Mouse (Mus musculus): ENCODE data around the gene Rgp1.
A peak's percentile ranks its signal among the peaks of the same experiment; 100 is the strongest.
"Not testable (repeated sequence)": the region's sequence is repeated elsewhere in the genome, so short reads cannot be mapped to it uniquely, and the experiment has no call there.

The Rgp1 gene

DNA sequence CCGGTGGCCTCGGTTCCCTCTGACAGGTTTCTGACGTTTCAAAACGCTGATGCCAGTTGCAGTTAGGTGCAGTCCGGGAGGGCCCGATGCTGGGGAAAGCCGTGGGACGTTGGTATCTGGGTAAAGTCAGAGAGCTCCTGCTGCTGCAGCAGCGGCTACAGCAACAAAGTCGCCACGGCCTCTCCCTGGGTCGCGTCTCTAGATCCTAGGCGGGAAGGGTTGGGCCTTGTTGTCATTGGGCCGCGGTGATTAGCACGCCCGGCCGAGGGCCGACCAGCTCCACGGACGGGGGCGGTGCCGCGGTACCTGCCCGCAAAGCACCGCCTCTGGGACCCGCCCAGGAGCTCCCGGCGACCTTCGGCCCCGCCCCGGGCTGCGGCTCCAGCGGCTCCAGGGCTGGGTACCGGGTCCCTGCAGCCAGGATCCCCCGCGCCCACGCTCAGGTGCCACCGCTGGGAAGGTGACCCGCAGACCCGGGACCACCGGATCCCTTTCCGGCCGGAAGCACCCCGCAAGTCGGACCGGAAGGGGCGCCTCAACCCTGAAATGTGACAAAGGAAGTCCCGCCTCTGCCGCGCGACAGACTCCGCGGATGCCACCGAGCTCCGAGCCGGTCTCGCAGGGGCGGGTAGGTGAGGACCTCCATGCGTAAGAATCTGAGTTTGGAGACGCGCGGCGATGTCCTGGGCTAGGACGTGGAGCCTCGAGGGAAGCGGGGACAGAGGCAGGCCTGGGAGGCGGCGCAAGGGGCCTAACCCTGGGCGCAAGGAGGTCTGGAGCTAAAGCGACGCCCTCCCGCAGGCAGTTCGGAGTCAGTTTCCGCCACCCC lies at the start of gene Rgp1, which contains the start of gene Gba2:
Rgp1 (plus strand) TSS at position 340 of the 829 bp plus-strand sequence.
Gba2 (minus strand) TSS at position 498 of the 829 bp plus-strand sequence.
- DNase-seq (ENCODE audit: low spot score), result peak; percentile 81

DNA sequence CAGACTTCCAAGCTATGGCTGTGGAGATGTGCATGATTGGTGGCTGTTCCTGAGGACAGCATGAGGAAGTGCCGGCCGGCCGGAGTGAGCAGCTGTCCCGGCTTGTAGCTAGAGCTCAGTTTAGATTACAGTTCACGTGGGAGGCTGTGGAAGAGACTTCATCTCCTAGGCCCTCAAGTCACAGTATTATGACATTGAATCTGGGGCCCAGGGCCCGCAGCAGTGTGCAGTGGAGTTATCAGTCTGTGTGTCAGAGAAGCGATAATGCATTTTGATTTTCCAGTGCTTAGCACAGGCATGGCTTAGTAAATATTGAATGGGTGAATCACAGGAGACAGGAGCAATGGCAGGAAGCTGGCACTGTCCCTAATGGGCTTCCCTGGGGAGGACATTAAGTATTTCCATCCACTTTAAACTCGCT lies 48.4 kb upstream of the Rgp1 start:
- DNase-seq (ENCODE audit: low spot score), result peak; percentile 70

DNA sequence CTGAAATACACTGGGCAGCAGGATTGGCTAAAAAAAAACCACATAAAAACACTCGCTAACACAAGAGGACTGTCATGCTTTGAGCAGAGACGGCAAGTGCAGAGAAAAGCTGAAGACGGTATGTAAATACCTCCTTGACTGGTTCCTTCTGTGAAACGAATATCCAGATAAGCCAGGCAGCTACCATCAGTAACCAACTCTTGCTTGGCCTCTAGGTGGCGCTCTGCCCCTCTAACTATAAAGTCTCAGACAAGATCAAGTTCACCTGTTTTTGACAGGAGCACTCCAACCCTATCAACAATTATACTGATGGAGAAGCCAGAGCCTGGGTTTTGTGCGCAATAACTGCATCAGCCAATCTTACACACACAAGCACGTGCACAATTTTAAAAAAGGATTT lies 47.9 kb upstream of the Rgp1 start:
- peak; percentile 73 for DNase-seq (ENCODE audit: low spot score)

DNA sequence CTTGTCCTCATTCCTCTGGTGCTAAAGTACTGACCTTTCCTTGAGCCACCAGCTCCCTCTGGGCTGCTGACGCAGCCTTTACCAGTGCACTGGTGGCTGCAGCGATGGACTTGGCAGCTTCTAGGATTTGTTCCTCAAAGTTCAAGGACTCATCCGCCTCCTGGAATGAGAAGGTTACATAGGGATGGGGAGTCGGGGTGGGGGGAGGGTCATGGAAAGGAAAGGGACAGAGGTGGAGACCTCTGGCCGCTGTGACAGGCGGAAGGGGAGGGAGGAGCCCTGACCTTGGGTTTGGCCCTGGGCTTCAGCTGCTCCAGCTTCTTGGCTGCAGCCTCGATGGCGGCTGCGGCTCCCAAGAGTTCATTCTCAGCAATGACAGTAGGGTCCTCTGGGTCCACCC lies 45.2 kb upstream of the Rgp1 start:
- no peak for DNase-seq (ENCODE audit: low spot score)

DNA sequence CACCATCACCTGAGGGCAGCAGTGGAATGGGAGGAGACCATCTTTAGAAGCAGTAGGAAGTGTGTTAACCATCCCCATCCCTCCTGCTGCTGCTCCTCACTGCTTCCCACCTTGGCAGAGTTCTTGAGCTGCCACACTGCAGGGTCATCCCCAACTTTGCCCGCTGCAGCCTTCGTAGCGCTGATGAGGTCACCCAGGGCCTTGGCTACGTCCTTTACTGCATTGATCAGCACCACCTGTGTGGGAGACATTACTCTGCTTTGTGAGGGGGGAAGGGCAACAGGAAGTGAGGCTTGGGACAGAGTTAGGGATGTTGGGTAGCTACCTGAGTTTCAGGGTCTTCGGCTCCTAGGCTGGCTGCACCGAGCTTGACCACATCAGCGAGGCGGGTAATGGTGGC lies 42.9 kb upstream of the Rgp1 start:
- DNase-seq (ENCODE audit: low spot score), result no peak

DNA sequence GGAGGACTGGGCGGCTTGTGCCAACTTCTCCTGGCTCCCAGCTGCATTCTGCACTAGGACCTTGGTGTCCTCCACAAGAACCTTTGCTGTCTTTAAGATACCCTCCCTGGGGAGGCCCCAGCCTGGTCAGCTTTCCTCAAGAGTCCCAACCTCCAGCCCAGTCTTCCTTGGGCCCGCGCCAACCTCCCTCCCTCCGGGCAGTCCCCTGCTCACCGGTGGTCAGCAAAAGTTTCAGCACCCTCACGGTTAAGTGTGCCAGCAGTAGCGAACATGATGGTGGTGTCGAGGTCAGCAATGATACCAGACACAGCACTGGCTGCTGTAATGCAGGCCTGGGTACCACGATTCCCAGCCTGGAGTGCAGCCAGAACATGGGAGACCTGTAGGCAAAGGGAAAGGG lies 42.5 kb upstream of the Rgp1 start:
- DNase-seq (ENCODE audit: low spot score), result no peak

DNA sequence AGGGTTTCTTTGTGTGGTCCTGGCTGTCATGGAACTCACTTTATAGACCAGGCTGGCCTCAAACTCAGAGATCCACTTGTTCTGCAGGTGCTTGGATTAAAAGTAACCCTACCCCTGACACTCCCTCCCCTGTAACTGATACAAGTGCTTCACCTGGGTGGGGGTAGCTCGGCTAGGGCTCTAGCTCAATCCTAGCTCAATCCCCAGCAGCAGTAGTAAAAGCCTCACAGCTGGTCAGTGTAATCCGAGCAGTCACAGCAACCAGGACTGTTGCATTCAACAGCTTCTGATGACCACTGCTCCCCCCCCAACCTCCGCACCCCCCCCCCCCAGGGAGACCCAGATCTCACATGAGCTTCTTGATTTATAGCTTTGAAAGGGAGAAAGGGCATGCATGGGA lies 36.5 kb upstream of the Rgp1 start:
- DNase-seq (ENCODE audit: low spot score), result no peak

DNA sequence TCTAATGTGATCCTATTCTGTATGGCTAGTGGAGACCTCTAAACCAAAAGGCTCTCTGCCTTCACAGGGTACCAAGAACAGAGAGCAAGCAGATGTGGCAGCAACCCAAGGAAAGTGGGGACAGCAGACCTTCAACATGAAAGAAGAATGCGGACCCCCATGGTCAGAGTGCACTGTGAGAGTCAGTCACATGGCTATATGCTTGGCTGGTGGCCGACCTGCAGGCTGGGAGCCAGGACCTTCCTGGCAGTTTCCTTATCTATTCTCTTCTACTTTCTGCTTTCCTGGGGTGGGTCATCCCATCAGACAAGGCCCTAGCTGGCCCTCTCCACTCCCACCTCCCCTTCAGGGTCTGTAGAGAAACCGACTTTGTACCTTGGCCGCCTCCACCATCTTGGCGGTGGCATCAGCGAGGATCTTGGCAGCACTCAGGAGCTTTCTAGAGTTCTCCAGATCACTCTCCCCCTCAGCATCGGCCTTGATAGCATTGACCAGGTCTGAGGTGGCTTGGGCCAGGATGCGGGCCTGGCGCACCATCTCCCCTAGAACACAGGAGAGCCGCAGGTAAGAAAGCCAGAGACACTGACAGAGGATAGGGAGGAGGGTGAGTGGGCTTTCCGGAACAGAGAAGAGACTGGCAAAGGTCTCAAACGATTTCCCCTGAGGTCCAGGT lies 32.0 kb upstream of the Rgp1 start:
- DNase-seq (ENCODE audit: low spot score), result no peak

DNA sequence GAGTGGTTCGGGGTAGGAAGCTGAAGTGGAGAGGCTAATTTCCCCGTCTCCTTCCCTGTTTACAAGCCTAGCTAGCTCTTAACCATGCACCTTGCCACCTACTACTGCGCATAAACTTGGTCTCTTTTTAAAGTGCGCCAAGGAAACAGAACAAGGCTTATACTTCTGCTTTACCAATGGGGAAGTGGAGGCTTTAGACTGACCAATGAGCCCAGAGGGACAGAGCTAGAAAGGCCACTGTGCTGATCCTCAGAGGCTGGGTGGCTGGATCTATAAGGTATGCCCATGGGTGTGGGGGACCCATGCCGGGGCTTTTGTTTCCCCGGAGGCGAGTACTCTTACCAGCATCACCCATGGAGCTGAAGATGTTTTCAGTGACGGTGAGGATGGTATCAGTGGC lies 31.4 kb upstream of the Rgp1 start:
- no peak for DNase-seq (ENCODE audit: low spot score)

DNA sequence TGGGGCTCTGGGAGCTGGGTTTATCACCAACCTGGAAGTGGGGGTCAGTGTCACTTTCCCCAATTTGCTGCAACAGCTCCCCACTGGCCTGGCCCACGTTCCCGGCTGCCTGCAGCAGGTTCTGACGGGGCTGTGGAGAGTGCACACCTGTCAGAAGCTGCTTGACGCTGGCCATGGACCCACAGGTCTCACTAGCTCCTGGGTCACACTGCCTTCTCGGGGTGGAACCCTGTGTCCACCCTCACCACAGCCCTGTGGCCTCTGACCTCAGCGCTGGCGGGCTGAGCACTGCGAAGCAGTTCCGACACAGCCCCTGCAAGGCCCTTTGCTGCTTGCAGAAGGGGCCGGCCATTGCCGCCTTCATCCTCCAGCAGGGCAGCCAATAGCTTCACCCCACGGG lies 29.5 kb upstream of the Rgp1 start:
- no peak for DNase-seq (ENCODE audit: low spot score)

DNA sequence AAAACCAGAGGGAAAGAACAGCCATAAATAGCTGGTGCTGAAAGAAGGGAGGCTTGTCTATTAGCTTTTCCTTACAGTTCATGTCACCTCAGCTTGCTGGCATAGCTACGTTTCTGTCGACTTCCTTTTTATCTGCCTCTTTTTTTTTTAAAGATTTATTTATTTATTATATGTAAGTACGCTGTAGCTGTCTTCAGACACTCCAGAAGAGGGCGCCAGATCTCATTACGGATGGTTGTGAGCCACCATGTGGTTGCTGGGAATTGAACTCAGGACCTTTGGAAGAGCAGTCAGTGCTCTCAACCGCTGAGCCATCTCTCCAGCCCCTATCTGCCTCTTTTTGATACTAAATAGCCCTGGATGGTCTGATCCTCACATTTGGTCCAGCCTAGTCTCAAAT lies 26.7 kb upstream of the Rgp1 start:
- DNase-seq (ENCODE audit: low spot score), result not testable (repeated sequence)

DNA sequence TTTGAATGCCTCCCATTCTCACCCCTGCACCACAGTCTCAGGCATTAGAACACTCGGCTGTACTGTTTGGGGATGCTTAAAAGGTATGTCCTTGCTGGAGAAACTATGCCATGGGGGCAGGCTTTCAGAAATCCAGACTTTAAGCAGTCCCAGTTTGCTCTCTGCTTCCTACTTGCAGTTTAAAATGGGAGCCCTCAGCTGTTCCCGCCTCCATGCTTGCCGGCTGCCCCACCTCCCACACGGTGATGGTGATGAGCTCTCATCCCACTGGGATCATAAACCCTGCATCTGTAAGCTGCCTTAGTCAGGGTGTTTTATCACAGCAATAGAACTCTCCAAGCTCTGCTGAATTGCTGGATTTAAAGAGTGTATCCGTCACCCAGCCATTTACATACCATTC lies 26.1 kb upstream of the Rgp1 start:
- DNase-seq (ENCODE audit: low spot score), result no peak

DNA sequence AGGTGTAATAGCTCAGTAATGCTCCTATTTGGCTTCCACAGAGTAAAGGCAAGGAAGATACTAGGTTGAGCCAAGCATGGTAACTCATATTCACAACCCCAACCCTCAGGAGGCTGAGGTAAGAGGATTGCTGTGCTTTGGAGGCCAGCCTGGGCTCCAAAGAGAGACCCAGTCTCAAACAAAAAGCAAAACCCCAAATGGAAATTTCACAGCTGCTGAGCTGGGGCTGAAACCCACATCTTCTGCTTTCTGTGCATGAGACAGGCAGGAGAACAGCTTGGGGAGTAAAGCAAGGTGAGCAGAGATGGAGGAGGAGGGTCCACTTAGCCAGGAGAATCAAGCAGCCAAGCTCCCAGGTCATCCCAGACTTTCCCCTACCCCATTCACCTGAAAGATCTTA lies 24.6 kb upstream of the Rgp1 start:
- no peak for DNase-seq (ENCODE audit: low spot score)

DNA sequence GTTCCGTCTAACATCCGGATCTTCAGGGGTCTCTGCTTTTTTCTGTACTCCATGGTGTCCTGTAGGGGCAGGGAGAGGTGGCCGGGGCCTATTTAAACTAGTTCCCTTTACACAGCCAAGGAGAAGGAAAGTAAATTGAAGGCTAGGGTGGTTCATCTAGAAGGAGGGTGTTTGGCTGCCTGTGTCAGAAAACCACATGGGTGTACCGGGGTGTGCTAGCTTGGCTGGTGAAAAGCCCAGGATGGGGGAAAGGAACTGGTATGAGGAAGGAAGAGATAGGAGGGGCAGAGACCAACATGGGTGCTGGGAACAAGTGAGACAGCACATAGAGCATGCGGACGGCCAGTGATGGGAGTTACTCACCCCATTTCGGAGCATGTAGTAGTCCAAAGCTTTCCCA lies 22.6 kb upstream of the Rgp1 start:
- no peak for DNase-seq (ENCODE audit: low spot score)

DNA sequence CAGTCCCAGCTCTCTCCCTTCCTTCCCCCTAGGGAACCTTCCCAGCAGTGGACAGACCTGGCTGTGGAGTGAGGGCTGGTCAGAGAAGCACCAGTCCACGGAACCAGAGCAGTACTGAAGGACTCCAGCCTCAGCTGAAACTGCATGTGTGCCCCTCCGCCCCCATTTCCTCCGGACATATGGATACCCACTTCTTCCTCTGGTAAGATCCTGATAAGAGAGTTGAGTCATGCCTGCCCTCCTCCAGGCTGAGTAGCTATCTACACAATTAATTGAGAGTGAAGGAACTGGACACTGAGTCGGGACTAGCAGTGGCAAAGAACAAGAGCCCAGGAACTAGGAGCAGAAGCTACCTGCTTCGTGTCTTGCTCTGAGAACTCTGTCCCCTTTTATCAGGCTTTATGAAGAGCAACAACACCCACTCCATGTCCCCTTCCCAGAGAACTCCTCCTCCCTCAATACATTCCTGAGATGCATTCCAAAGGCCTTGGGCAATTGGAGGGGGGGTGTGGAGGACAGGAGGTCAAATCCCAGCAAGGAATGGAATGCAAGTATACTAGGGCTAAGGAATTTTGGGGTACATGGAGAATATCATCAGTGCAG lies 20.4 kb upstream of the Rgp1 start:
- peak; percentile 16 for DNase-seq (ENCODE audit: low spot score)

DNA sequence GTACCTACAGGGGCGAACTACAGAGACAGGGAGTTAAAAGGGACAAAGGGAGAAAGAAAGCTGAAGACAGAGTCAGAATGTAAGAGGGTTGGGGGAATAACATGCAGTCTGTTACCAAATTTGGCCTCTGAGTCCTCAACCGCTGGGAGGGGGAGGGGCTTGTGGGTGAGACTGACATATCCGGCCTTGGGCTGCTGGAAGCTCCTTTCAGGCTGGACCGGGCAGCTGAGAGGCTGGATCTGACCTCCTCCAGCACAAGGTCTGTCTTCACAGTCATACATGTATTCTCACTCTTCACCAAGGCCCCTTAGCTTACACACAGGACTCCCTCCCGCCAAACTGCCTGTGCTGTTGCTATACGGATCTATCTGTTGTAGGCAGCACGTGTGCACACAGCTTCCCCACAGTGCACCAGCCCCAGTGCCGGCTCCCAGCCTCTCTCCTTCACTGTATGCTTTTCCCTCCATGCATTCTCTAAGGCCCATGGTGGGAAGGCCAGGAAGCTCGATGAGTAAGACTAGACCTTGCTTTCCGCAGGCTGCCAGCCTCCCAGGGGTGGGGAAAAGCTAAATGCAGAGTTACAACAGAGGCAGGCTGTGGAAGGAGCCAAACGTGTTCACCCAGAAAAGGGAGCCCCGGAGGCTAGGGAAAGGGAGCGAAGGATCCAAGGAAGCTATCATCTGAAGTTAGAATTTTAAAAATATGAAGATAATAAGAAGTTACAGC lies 19.7 kb upstream of the Rgp1 start:
- DNase-seq (ENCODE audit: low spot score), result peak; percentile 41

DNA sequence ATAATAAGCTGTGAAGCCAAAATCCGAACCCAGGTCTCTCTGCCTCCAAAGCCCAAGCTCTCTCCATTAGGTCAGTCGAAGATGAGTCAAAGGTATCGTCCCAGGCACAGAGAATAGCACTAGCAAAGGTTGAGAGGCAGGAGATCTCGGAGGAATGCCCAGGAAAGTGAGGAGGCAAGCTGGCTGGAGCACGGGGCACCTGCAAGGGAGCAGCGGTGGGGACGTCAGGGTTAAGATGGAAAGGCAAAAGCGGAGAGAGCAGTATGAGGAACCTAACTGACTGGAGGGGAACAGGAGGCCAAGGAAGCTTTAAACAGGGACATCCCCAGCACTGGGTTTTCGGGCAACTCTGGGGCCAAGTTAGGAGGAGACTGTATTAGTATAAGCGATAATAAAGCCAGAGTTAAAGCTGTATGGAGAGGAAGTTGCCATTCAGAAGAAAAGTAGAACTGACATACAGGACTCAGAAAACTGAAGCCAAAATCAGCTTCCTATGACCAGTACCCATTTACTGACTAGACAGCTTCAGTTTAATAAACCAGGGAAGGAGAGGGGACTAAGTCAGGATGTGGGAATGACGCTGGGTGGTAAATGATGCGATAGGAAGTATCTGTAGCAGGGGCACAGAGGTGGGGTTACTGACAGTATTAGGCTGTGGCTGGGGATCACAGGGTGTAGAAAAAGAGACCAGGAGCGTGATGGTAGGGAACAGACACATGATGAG lies 18.8 kb upstream of the Rgp1 start:
- DNase-seq (ENCODE audit: low spot score), result no peak

DNA sequence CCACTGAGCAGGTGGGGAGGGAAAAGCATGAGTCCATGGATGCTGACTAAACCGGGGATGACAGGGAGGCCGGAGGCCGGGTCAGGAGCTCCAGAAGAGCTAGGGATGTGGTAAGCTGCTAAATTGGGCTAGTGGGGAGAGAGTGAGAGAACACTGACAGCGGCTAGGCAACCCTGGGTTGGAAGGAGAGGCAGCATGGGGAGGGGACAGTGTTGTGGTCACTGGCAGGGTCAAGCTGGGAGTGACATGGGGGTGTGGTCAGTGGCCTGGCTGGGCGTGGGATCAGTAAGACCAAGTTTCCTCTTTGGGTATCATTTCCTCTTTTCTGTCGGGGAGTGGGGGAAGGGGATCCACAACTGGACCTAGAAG lies 18.3 kb upstream of the Rgp1 start:
- DNase-seq (ENCODE audit: low spot score), result peak; percentile 20

DNA sequence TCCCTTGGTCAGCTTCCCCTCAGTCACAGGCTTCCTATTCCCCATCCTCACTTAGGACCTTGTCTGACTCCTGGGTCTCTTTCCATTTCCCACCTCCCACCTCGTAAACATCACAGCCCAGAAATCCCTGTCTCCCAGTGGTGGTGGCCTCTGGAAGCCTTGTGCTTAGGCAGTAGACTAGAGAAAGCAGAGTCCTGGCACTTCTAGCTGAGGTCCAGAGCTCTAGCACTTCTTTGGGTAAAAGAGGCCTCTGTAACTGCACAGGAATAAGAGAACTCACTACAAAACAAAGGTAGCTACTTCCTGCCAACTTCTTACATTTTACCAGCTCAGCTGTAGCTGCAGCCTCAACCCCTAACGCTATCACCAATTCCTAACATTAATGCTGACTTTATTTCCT lies 17.5 kb upstream of the Rgp1 start:
- no peak for DNase-seq (ENCODE audit: low spot score)

DNA sequence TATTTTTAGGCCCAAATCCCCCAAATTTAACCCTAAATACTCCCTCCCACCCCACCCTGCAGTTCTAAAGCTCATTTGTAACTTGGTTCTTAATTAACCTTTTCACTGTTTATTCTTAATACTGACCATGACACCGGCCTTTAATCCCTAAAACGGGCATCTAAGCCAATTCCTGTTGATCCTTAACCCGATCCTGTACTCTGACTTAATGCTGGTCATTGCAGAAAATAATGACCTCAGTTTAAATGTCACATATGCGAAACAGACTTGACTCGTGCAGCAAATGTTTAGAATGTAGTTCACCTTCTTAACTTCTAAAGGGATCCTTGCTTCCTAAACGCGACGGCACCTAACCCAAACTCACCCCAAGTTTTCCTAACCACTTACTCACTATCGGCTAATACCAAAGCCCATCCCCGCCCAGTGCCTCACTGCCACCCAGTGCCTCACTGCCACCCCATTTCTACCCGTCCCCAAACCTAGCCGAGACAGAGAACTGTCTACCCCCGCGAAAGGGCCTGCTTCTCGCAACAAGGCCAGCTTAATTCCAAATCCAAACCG lies 17.0 kb upstream of the Rgp1 start:
- no peak for DNase-seq (ENCODE audit: low spot score)

DNA sequence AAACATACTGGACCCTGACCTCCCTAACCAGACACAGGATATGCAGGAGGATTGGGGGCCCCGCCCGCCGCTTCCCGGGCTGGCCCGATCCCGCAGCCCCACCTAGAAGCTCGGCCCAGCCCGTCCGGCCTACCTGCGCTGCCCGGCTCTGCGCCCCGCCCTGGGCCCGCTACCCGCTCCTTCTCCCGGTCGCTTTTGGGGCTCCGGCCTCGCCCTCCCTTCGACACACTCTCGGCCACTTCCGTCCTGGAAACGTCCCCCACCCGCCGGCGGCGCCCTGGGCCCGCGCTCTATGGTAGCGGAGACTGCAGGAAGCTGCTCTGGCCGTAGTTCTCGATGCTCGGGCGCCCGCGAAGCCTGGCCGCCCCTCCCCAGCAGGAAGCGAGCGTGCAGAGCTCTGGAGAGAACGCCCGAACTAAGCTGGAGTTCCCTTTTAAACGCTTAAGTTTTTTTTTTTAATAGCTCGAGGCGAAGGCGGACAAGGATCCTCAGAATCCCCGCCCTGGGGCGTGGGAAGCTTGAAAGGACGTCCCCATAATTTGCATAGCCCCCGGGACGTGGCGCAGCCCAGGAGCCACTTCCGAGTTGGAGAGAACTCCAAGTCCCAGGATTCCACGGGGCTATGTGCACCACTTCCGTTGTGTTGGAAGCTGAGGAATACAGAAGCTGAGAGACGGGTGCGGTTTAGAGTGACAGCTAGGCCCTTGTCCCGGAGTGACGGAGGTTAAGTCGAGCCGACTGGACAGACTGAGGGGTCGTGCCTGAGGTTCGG lies 16.3 kb upstream of the Rgp1 start, which contains the start of the genes Creb3 and Tln1:
Creb3 (plus strand) TSS at position 336 of the 772 bp plus-strand sequence.
Tln1 (minus strand) TSS at position 695 of the 772 bp plus-strand sequence.
- peak; percentile 95 for DNase-seq (ENCODE audit: low spot score)

Measured in MN1 (cell line).